Mouse (Mus musculus): Measurements from ENCODE around the gene Smco2. TPM values are rescaled to one million over a fixed set of nuclear protein-coding genes. Genes with fewer than 3 reads are reported as not detected.

Smco2 gene
- total and polyA plus RNA-seq, 3 experiments, result not detected

- TF ChIP-seq MAFK (IDR thresholded peaks at IDR 0.05; ENCODE audit: borderline replicate concordance, low read depth, low read length) (no peak), MYB (IDR thresholded peaks at IDR 0.05; ENCODE audit: low read depth, low read length) (no peak), CHD1 (IDR thresholded peaks at IDR 0.05; ENCODE audit: low read depth, low read length) (no peak), ZMIZ1 (IDR thresholded peaks at IDR 0.05; ENCODE audit: low read depth, low read length) (no peak), JUND (IDR thresholded peaks at IDR 0.05; ENCODE audit: low read depth, low read length) (no peak), TCF12 (IDR thresholded peaks at IDR 0.05; ENCODE audit: low read depth, low read length) (no peak), SMC3 (IDR thresholded peaks at IDR 0.05; ENCODE audit: low read depth, low read length) (peak; percentile 78), ELF1 (IDR thresholded peaks at IDR 0.05; ENCODE audit: low read depth, low read length) (no peak), GABPA (IDR thresholded peaks at IDR 0.05; ENCODE audit: low read depth, low read length) (no peak), NRF1 (IDR thresholded peaks at IDR 0.05; ENCODE audit: insufficient read depth, low read depth, low read length, poor library complexity, severe bottlenecking) (no peak), HCFC1 (IDR thresholded peaks at IDR 0.05; ENCODE audit: low read depth, low read length) (no peak), POLR2A (IDR thresholded peaks at IDR 0.05; ENCODE audit: control insufficient read depth in 1 of 2, insufficient read depth in 1 of 2, low read depth in 1 of 2, low read length in 2 of 2, poor library complexity in 1 of 2) (no peak), BHLHE40 (IDR thresholded peaks at IDR 0.05; ENCODE audit: borderline replicate concordance, low read depth, low read length) (no peak), GATA1 (IDR thresholded peaks at IDR 0.05; ENCODE audit: low read depth, low read length) (no peak)
Observed at GRCm38 (mm10) chr6:146824727-146825486, 25.0 kb upstream of the Smco2 start (continued).

- H3K79me2 ChIP-seq (ENCODE audit: control insufficient read depth, insufficient read depth, low read length, poor library complexity), result no peaks in the 10 kb centered on the region; the same call in 1 of the 2 replicates
- no peaks in the 10 kb centered on the region for H3K27me3 ChIP-seq (ENCODE audit: control insufficient read depth in 1 of 2, insufficient read depth in 2 of 2, low read length in 2 of 2)
- TF ChIP-seq BHLHE40 (IDR thresholded peaks at IDR 0.05; ENCODE audit: borderline replicate concordance, low read depth, low read length) (no peak), E2F4 (IDR thresholded peaks at IDR 0.05; ENCODE audit: borderline replicate concordance, low read depth, low read length) (no peak), MAZ (IDR thresholded peaks at IDR 0.05; ENCODE audit: low read depth, low read length) (no peak), JUND (IDR thresholded peaks at IDR 0.05; ENCODE audit: low read depth, low read length) (no peak), MEF2A (IDR thresholded peaks at IDR 0.05; ENCODE audit: extremely low read depth, insufficient replicate concordance, low read depth, low read length, poor library complexity, severe bottlenecking) (no peak), UBTF (IDR thresholded peaks at IDR 0.05; ENCODE audit: borderline replicate concordance, insufficient read depth, low read depth, low read length) (no peak), CTCF (IDR thresholded peaks at IDR 0.05 in 2 of 3, conservative IDR thresholded peaks at IDR 0.05 in 1 of 3; ENCODE audit: control insufficient read depth in 1 of 3, insufficient read depth in 1 of 3, low read depth in 2 of 3, low read length in 3 of 3, poor library complexity in 1 of 3, severe bottlenecking in 1 of 3) (no peak), TAL1 (IDR thresholded peaks at IDR 0.05; ENCODE audit: low read length) (no peak), POLR2AphosphoS5 (IDR thresholded peaks at IDR 0.05; ENCODE audit: borderline replicate concordance, low read depth, low read length) (no peak), CHD1 (IDR thresholded peaks at IDR 0.05; ENCODE audit: low read depth, low read length) (no peak), POLR2AphosphoS2 (IDR thresholded peaks at IDR 0.05; ENCODE audit: low read length) (no peak), HCFC1 (IDR thresholded peaks at IDR 0.05; ENCODE audit: low read depth, low read length) (no peak), NRF1 (IDR thresholded peaks at IDR 0.05; ENCODE audit: insufficient read depth, low read depth, low read length, poor library complexity, severe bottlenecking) (no peak)
- no peak overlapping the region for H3K27ac ChIP-seq (ENCODE audit: control insufficient read depth, low read depth, low read length)
- no peaks in the 10 kb centered on the region; a peak in 1 of 4 replicates for H3K4me1 ChIP-seq (ENCODE audit: control insufficient read depth in 1 of 2, insufficient read depth in 2 of 2, low read length in 2 of 2)
- H3K36me3 ChIP-seq (ENCODE audit: control insufficient read depth in 1 of 2, insufficient read depth in 2 of 2, low read length in 2 of 2), result peaks cover 0 to 3% of the 10 kb centered on the region in 2 experiments; a peak in 2 of 4 replicates
- DNase-seq (ENCODE audit: low read depth, low spot score), result no peak
- H3K9me3 ChIP-seq (replicated peaks; ENCODE audit: insufficient read depth, low read length), result no peaks in the 10 kb centered on the region
- no peak overlapping the region for H3K4me3 ChIP-seq (ENCODE audit: control insufficient read depth in 1 of 2, insufficient read depth in 1 of 2, low read depth in 2 of 2, low read length in 2 of 2)
- H3K9ac ChIP-seq (ENCODE audit: control insufficient read depth, low read depth, low read length, poor library complexity, severe bottlenecking), result no peak overlapping the region
Observed at GRCm38 (mm10) chr6:146825487-146825773, 24.5 kb upstream of the Smco2 start.
